Mouse (Mus musculus) forelimb bud, embryonic 11.5 days (tissue): ENCODE data around the gene Tbx20.
A peak's percentile ranks its signal among the peaks of the same experiment; 100 is the strongest.

Source experiments
- DNase-seq: peaks from one replicate; pipeline ENCODE4 v3.0.0-alpha.2; 2012; ENCODE audit warnings: low read depth, low spot score

Gene Tbx20

GRCm38 (mm10) chr9:24769611-24770010 is 4.5 kb downstream of the Tbx20 start:
- DNase-seq: no peak

GRCm38 (mm10) chr9:24767056-24767455 is 7.0 kb downstream of the Tbx20 start:
- DNase-seq: no peak

DNA sequence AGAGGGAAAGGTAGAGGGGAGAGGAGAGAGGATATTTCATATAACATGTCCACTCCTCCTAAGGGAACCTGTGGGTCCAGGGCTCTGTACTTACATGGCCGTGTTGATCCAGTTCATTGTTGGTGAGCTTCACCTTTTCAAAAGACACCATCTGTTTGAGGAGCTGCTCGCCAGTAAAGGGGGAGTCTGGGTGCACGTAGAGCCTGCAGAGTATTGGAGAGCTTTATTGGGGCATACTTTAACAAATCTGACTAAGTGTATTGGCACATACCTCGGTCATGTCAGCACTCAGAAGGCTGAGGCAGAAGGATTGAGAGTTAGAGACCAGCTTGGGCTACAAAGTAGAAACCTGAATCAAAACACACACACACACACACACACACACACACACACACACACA is 8.5 kb downstream of the Tbx20 start:
- DNase-seq: no peak

- no peak for DNase-seq
These were observed 13.6 kb downstream of the Tbx20 start for GRCm38 (mm10) chr9:24760461-24760860.

- DNase-seq: no peak
These were observed 29.1 kb downstream of the Tbx20 start for GRCm38 (mm10) chr9:24744958-24745357.

DNA sequence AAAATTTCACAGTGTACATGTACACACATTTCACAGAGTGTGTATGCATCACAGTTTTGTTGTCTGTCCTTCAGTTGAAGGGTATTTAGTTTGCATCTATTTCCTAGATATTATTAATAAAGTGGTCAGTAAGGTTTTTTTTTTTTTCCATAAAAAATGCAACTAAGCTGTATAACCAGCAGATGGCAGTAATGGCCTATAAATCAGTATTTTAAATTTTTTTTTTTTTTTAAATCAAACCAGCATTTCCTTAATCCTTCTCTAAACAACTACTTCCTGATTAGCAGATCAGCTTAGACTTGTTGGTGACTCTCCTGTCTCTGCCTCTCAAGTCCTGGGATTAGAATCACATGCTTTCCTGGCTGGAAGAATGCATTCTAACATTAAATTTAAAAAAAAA is 72.9 kb downstream of the Tbx20 start:
- DNase-seq: no peak

GRCm38 (mm10) chr9:24696405-24696778 is 77.7 kb downstream of the Tbx20 start:
- no peak for DNase-seq

GRCm38 (mm10) chr9:24695700-24696404 is 78.3 kb downstream of the Tbx20 start, which contains the start of gene Dpy19l2:
TSS of gene Dpy19l2 (minus strand) at chr9:24696293.
- DNase-seq: peak; percentile 68
